In the genomic region with DNA sequence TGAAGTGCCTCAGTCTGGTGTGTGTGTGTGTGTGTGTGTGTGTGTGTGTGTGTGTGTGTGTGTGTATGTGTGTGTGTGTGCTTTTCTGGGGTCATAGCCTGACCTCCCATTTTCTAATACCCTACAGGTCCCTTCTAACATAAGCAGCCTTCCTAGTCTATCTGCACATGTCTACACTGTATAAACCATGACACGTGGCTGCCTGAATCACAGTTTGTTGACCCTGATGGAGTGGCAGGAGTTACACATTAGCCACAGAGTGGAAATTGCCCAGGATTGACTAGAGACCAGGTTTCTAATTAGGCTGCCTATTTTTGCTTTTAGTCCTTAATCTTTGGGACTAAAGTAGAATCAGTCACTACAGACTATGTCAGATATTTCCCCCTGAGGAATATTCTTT, we compare ENCODE assay signal across 1 mouse cellular context.
TF ChIP-seq lines count a peak whose summit lies in the region.

No protein-coding gene starts in this region.

TF ChIP-seq in CH12.LX, 34 proteins besides CTCF, POLR2A, EP300 and RAD21 (continued from another document):
- TF ChIP-seq POLR2AphosphoS2 (IDR thresholded peaks at IDR 0.05; ENCODE audit: low read depth, low read length) = no peak
- 0 out of 2 replicates have a peak, but pooled peaks have one; percentile 3 for TF ChIP-seq SIN3A (IDR thresholded peaks at IDR 0.05; ENCODE audit: low read length)
- TF ChIP-seq MYC (IDR thresholded peaks at IDR 0.05; ENCODE audit: low read depth, low read length) = peak; percentile 55; the same call in 1 of the 2 replicates
